Mouse (Mus musculus) olfactory bulb, adult 2 months (tissue): Measurements from ENCODE around the gene Mpv17l.

Experiments
- CTCF ChIP-seq: fragments of 200-500 bp; IDR thresholded peaks from 2 replicates; pipeline ENCODE4 v1.5.1; 2012; ENCODE audit warnings: low read depth, mild to moderate bottlenecking, low read length, moderate library complexity; ENCODE audit not compliant: insufficient read depth
- POLR2A ChIP-seq: fragments of 200-500 bp; IDR thresholded peaks from 2 replicates; pipeline ENCODE4 v1.6.1; 2012; ENCODE audit warnings: mild to moderate bottlenecking, low read depth, low read length, moderate library complexity; ENCODE audit not compliant: insufficient read depth

- TF ChIP-seq POLR2A (no peak), CTCF (no peak)
Measured at GRCm38 (mm10) chr16:13944178-13944577, 41.2 kb downstream of the Mpv17l start.
